Mouse (Mus musculus) adrenal gland, adult 8-10 months (tissue): ENCODE results near the gene Slc46a3. TPM values are rescaled to one million over a fixed set of nuclear protein-coding genes. Genes with fewer than 3 reads are reported as not detected.

Experiments used
- DNase-seq: peaks from one replicate; pipeline ENCODE4 v3.0.0; 2022
- total RNA-seq, 4 experiments: library from RNA; stranded (reverse); gene quantifications; 2 replicates each; pipeline ENCODE4 v1.2.4; 2022

Slc46a3 gene
- total RNA-seq, 4 experiments from 2014 or later = 15.2 to 32.1 (median 26.2) TPM

DNA sequence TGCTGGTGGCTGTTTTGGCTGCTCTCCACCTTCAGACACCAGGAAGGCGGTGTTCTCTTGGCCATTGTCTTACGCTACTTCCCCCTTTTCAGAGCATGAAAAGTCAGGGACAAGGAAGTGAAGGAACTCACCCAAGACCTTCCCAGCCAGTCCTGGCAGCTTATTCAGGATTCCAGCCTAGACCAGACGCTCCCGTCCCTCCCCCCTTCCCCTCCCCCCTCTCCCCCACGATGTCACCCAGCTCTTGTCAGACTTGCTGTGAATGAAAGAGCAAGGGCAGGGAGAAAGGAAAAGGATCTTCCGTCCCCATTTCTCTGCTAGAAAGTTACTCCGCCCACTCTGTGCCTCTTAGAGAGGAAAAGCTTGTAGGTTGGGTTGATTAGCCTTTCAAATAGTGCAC lies 51.3 kb downstream of the Slc46a3 start:
- no peak for DNase-seq

DNA sequence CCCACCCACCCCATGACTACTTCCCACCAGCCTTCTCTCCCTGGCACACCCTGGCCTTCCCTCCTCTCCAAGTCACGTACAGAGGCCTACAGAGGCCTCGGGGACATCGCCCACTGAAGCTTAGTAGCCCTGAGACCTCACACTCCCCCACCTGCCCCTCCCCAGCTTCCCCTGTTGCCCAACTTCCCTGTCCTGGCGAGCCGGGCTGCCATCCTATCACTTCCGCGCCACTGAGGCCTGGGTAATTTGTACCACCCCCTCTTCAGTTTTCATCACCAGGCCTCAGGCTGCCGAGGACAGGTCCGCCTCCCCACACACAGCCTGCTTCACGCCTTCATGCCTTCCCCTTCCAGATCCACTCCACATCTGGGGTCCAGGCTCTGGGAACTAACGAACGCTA lies 55.2 kb downstream of the Slc46a3 start:
- DNase-seq = no peak

DNA sequence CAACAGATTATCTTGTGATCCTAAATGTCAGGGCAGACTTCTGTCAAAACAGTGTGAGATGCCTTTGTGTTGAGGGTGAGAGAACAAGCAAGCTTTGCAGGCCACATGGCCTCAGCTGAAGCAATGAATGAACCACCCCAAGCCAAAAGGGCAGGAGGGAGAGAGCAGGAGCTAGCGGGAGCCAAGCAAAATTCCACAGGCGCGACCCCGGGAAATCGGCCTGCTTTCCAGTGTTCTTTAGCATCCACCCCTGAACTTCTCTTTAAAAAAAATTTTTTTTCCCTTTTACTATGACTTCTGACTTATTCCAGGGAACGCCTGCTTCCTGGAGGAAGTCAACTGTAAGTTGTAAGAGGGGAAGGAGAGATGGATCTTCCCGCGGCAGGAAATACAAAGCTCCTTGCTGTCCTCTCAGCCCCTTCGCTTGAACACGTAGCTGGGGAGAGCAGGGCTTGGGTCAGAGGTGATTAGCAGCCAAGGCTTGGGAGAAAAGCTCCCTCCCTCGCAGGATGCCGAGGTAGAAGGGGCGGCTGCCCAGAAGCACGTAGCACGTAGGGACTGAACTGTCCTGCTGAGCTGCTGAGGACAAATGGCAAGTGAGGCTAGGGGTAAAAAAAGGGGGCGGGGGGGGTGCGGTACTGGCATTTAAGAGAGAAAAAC lies 59.6 kb downstream of the Slc46a3 start:
- DNase-seq = no peak

DNA sequence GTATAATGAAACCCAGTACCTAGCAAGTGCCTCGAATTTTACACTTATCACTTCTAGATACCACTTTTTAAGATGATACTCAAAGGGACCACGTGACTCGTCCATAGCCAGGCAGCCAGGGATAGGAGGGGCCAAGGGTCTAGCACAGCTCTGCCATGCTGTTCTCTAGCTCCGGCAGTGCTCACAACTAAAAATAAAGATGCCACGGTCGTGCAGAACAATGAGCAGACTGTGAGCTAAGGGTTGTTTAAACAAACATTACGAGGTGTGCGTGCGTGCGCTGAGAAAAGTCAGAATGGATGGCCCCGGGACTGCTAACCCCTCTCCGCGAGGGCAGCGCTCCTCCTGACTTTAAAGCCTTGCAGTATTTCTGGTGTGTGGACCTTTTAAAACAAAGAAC lies 61.8 kb downstream of the Slc46a3 start:
- no peak for DNase-seq

DNA sequence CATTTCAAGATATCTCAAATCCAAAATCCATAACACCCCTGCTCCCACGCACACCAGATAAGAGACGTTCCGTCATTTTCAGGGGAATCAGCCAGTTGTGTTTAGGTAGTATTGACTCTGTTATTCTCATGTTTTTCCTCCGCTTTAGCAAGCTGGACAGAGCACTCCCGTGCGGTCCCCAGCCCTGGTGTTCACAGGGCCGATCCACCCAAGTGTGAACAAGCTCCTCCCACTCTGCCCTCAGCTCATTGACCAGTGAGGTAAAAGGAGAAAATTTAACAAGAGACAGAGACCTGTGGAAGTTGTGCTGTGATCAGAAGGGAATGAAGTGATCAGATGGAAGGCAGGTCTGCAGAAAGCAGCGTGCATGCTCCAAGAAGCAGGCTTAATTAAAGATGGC lies 65.8 kb downstream of the Slc46a3 start:
- no peak for DNase-seq

Other genes with a start within 250 kb of the Slc46a3 start
- gene Flt1, start 168.8 kb downstream of the Slc46a3 start, total RNA-seq = 10 to 100 TPM; 53.9 to 96.3 (median 78.7) TPM
- gene Pomp, start 34.4 kb downstream of the Slc46a3 start, total RNA-seq = 100 to 1,000 TPM; 172 to 235 (median 197) TPM
- 1 to 10 TPM; 3.2 to 4.7 (median 3.8) TPM for gene Mtus2, start 62.5 kb upstream of the Slc46a3 start, total RNA-seq